Mouse (Mus musculus): ENCODE measurements around the gene Cdk5.

- TF ChIP-seq CTCF (IDR thresholded peaks at IDR 0.05; ENCODE audit: low read depth), result no peak
- TF ChIP-seq EP300 (IDR thresholded peaks at IDR 0.05; ENCODE audit: low read depth), result no peak
Observed at GRCm38 (mm10) chr5:24408651-24409050, 14.7 kb downstream of the Cdk5 start.
